Mouse (Mus musculus) urinary bladder, adult 2 months (tissue): Measurements from ENCODE around the gene Pcbd2. TPM values are rescaled to one million over a fixed set of nuclear protein-coding genes. Genes with fewer than 3 reads are reported as not detected.

Experiments
- DNase-seq: peaks from one replicate; pipeline ENCODE4 v3.0.0; 2022; ENCODE audit warnings: low spot score
- polyA plus RNA-seq: library from polyadenylated mRNA; depleted of rRNA; stranded (reverse); fragments of >200 nt; gene quantifications from 2 replicates; pipeline ENCODE4 v1.2.3, GENCODE M21; 2012

The Pcbd2 gene
- polyA plus RNA-seq, 1 experiment = 66.6 TPM

- no peak for DNase-seq
Measured at GRCm38 (mm10) chr13:55733628-55734502, 6.7 kb downstream of the Pcbd2 start.

GRCm38 (mm10) chr13:55737885-55738284 lies 10.7 kb downstream of the Pcbd2 start:
- DNase-seq = no peak

- DNase-seq = no peak
Measured at GRCm38 (mm10) chr13:55742306-55742705, 15.1 kb downstream of the Pcbd2 start.

GRCm38 (mm10) chr13:55754380-55754779 lies 27.2 kb downstream of the Pcbd2 start:
- no peak for DNase-seq

GRCm38 (mm10) chr13:55756789-55757188 lies 29.6 kb downstream of the Pcbd2 start:
- DNase-seq = no peak

- DNase-seq = no peak
Measured at GRCm38 (mm10) chr13:55757645-55758044, 30.5 kb downstream of the Pcbd2 start.

- DNase-seq = no peak
Measured at GRCm38 (mm10) chr13:55760576-55760975, 33.4 kb downstream of the Pcbd2 start.

GRCm38 (mm10) chr13:55761486-55761885 lies 34.3 kb downstream of the Pcbd2 start:
- no peak for DNase-seq

GRCm38 (mm10) chr13:55774352-55774751 lies 47.2 kb downstream of the Pcbd2 start:
- DNase-seq = no peak

- no peak for DNase-seq
Measured at GRCm38 (mm10) chr13:55775056-55775455, 47.9 kb downstream of the Pcbd2 start.

- no peak for DNase-seq
Measured at GRCm38 (mm10) chr13:55784268-55784667, 57.1 kb downstream of the Pcbd2 start, which contains the start of gene Catsper3. Catsper3 (plus strand) TSS chr13:55784568.

- DNase-seq = no peak
Measured at GRCm38 (mm10) chr13:55786120-55786519, 59.0 kb downstream of the Pcbd2 start.

GRCm38 (mm10) chr13:55801246-55801645 lies 74.1 kb downstream of the Pcbd2 start:
- DNase-seq = no peak

GRCm38 (mm10) chr13:55803973-55804372 lies 76.8 kb downstream of the Pcbd2 start:
- DNase-seq = no peak

- no peak for DNase-seq
Measured at GRCm38 (mm10) chr13:55809041-55809623, 82.0 kb downstream of the Pcbd2 start.

GRCm38 (mm10) chr13:55809707-55810106 lies 82.5 kb downstream of the Pcbd2 start:
- no peak for DNase-seq

GRCm38 (mm10) chr13:55810947-55811346 lies 83.8 kb downstream of the Pcbd2 start:
- no peak for DNase-seq

- no peak for DNase-seq
Measured at GRCm38 (mm10) chr13:55813490-55814016, 86.4 kb downstream of the Pcbd2 start.

GRCm38 (mm10) chr13:55814834-55815233 lies 87.7 kb downstream of the Pcbd2 start:
- no peak for DNase-seq

GRCm38 (mm10) chr13:55822499-55822898 lies 95.3 kb downstream of the Pcbd2 start:
- DNase-seq = no peak

- DNase-seq = no peak
Measured at GRCm38 (mm10) chr13:55824151-55824945, 97.2 kb downstream of the Pcbd2 start.

GRCm38 (mm10) chr13:55825245-55825681 lies 98.1 kb downstream of the Pcbd2 start:
- DNase-seq = no peak
